Mouse (Mus musculus) inflammation-experienced regulatory T-cells, adult 6 months (primary cell): ENCODE data around the gene Slc1a3. TPM values are rescaled to one million over a fixed set of nuclear protein-coding genes. Genes with fewer than 3 reads are reported as not detected.

Source experiments
- ATAC-seq: one replicate; pipeline ENCODE4 v1.8.0; 2017
- polyA plus RNA-seq, 3 experiments: library from polyadenylated mRNA; unstranded; fragments of 100-300 nt; shearing (Covaris generic); gene quantifications; one replicate each; pipeline ENCODE4 v1.2.1; 2017

Gene Slc1a3
- polyA plus RNA-seq, 3 experiments from 2014 or later = 0.36 to 0.44 TPM; not detected in 1

DNA sequence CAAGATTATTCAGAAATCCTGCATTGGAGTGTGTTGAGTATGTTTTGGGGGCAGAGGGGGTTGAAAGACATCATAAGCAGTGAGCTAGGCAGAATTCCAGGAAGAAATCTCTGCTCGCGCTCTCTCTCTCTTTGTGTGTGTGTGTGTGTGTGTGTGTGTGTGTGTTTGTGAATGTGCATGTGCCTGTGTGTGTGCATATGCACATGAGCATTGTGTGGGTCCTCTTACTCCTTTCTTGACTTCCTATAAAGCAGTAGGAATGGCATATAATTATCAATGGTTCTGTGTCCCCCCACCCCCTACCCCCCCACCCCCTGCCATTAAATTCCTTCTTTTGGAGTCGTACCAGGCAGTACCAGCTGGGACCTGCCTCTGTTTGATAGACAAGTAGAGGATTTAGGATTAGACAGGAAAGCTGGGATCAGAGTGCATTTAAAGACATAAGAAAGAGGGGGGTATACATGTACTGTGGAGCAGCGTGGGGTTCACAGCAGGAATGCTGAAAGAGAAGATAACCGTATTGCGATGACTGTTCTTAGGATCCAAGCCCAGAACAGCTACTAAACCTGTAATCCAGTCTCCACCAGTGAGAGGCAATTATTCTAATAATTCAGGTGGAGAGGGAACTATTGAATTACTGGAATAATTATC, 104.9 kb downstream of the Slc1a3 start:
- ATAC-seq = no peak

GRCm38 (mm10) chr15:8602362-8602761, 108.2 kb downstream of the Slc1a3 start:
- no peak for ATAC-seq

GRCm38 (mm10) chr15:8601312-8602146, 109.0 kb downstream of the Slc1a3 start:
- no peak for ATAC-seq

GRCm38 (mm10) chr15:8596375-8596900, 114.1 kb downstream of the Slc1a3 start:
- ATAC-seq = no peak

- no peak for ATAC-seq
These were observed 115.3 kb downstream of the Slc1a3 start for GRCm38 (mm10) chr15:8595226-8595625.

GRCm38 (mm10) chr15:8589503-8590116, 121.0 kb downstream of the Slc1a3 start:
- ATAC-seq = peak; percentile 92

GRCm38 (mm10) chr15:8588065-8588464, 122.5 kb downstream of the Slc1a3 start:
- ATAC-seq = no peak

GRCm38 (mm10) chr15:8586822-8587281, 123.7 kb downstream of the Slc1a3 start:
- ATAC-seq = no peak

Other genes starting within 250 kb of the Slc1a3 start
- under 1 TPM in 2 of 3 experiments, not detected in 1; 0.40 to 0.73 TPM for gene Gm2310, start 190.8 kb downstream of the Slc1a3 start, polyA plus RNA-seq